Mouse (Mus musculus) brain, embryonic 18.5 days (tissue): ENCODE data around the gene Mettl26.
A peak's percentile ranks its signal among the peaks of the same experiment; 100 is the strongest.

Experiments
- DNase-seq: peaks from one replicate; pipeline ENCODE4 v3.0.0-alpha.2; 2012; ENCODE audit warnings: low read depth, low spot score

The Mettl26 gene

DNA sequence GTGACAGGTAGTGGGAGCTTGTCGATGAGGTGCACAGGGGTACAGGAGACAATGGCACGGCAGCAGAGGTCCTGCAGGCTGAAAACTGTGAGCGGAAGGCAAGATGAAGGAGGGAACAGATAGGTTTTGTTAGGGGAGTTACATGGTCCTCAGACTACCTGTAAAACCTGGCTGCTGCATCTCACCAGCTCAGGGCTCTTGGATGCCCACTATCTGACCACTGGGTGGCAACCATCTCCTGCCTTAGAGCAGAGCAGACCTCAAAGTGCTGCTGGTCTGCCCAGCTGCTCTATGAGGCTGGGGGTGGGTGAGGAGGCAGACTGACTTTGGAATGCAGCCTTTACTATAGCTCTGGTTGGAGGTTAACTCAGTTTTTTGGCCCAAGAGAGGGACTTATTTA is 8.9 kb downstream of the Mettl26 start:
- no peak for DNase-seq

DNA sequence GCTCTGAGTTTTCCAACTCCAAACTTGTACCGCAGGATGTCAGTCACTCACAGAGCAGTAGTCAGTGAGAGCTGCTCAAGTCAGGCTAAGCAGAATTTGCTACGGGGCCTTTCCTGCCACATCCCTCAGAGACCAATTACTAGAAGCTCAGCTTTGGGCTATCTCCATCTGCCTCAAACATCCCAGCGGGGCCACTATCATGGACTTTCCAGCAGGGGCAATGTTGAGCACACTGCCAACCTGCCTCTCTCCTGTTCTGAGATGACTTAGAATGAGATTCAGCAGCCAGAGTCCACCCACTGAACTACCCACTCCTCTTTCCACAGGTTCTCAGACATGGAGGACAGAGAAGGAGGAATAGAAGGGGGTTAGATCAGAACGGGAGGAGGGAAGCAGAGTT is 10.8 kb downstream of the Mettl26 start:
- DNase-seq: no peak

DNA sequence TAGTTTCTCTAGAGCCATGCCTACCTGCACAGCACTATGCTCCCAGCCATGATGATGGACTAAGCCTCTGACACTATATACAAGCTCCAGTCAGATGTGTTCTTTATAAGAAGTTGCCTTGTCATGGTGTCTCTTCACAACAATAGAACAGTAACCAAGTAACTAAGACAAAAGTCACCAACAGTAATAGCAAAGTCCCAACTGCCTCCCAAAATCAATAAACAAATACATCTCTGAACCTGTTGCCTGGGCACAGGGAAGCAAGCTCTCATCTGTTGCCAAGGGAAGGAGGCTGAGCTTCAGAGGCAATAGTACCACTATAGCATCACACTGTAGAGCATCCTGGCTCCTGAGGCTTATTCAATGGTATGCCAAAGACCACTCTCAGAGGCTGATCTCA is 11.9 kb downstream of the Mettl26 start:
- no peak for DNase-seq

DNA sequence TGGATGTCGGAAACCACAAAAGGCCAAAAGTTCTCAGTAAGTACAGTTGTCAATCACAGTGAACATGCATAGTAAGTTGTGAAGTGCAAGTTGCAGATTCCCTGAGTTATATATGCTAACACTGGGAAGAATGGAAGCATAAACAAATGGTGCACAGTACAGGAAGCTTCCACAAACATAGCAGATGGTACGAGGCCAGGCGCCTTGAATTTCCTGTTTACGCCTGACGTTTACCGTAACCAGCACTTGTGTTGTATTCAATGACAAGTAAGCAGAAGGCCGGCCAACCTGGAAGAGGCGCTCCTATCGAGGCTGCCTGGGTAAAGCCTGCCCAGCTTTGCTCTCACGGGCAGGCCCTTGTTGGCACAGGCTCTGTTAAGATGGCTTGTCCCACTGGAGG is 12.6 kb downstream of the Mettl26 start:
- DNase-seq: no peak

DNA sequence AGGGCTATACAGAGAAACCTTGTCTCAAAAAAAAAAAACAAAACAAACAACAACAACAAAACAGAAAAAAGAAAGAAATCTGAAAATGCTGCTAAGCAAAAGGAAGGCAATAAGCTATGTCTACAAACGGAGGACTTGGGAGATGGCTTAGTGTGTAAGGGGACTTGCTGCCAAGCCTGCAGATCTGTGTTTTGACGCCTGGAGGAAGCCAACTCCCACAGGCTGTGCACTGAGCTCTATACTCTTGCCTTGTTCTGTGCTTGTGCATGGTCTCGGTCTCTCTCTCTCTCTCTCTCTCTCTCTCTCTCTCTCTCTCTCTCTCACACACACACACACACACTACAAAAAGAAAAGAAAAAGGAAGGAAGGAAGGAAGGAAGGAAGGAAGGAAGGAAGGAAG is 14.0 kb downstream of the Mettl26 start:
- no peak for DNase-seq

DNA sequence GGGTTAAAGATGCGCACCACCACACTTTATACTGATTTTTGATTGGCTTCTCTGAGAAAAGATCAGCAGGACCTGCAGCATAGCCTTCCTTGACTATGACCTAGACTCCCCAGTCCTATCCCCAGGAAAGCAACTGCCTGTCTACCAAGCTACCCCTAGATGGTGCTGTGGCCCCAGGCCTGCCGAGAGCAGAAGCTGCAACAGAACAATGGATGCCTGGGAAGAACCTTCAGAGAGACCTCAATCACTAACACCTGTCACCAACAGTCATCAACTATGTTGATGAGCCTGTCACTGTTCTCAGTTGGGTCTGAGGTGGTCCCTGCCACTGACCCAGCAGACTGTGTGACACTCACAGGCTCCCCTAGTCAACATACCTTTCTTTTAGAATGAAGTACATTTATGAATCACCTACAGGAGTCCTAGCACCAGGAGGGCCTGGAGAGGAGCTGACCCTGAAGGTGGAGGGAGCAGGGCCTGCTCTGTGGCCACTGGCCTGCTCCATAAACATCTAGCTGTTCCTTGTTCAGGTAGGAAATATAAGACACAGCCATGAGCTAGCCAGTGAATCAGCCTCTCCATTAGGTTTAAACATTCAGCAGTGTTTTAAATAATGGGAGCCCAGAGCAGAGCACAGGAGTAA is 19.2 kb downstream of the Mettl26 start:
- no peak for DNase-seq

DNA sequence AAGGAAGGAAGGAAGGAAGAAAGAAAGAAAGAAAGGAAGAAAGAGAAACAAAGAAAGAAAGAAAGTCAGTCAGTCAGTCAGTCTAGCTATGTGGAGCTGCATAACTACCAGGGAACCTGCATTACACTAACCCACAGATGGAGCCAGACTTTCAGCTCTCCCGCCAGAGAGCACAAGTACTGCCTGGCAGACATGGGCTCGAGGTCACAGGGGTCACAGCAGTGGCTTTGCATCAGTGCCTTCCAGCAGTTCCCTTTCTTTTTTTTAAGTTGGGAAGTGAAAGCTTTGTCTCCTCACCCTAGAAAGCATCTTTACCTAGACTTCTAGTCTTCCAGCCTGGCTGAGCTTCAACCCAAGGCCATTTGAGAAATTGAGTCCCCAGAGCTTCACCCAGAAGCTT is 20.5 kb downstream of the Mettl26 start:
- no peak for DNase-seq

DNA sequence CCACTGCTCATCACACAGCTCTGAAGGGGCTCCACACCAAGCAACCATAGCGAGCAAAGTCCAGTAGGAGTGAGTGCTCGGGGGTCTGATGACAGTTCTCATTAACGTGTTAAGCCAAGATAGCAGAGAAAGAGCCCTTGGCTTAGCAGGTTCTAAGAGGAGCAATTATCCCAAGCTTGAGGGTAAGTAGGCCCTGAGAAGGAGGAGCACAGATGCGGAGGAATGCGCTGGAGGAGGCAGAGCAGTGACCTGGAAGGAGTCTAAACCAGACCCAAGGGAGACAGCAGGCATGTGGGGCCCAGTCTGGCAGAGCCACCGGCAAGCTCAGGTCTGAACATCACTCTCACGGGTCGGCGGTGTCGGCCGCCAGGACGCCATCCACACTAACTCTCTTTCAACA is 21.0 kb downstream of the Mettl26 start:
- DNase-seq: no peak

DNA sequence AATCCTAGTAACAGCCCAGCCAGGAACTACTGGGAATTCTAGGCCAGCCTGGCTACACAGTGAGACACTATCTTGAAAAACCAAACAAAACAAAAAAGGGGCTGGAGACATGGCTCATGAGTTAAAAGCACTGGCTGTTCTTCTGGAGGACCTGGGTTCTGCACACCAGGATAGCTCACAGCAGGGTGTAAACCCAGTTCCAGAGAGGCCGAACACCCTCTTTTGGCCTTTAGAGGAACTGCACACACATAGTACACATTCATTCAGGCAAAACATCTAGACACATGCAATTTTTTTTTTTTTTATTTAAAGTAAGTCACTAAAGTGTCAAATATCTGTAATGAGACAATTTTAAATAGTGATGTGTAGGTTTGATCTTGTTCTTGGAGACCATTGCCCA is 25.3 kb downstream of the Mettl26 start:
- DNase-seq: no peak

DNA sequence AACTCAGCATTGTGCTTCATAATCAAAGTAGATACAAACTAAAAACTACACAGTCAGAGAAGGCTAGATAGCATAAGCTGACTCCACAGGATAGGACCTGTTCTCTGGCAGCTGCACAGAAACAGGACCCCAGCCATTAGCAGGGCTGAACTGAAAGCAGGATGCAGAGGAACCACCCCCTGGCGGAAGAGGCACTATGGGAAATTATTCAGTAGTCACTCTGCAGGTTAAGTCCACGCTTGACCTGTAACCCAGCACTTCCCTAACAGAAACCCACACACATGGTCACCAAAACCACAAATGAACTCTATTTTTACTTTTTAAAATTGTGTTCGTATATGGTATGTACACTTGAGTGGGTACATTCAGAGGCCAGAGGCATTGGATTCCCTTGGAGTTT is 28.2 kb downstream of the Mettl26 start:
- DNase-seq: no peak

DNA sequence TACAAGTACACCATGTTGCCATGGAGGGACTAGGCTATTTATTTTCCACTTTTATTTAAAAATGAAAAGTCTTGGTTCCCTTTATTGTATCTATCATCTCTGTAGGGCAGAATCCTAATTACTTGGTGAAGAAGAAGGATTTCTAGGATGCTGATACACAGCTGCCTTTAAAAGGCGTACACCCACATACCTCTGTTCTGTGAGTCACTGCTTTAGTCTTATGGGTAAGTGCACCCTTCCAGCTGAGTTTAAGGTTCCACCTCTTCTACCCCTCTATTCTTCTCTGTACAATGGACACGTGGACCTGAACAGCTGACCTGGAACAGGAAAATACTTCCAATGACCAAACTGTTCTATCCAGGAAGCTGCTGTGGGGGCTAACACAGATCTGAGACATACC is 32.8 kb downstream of the Mettl26 start:
- no peak for DNase-seq

DNA sequence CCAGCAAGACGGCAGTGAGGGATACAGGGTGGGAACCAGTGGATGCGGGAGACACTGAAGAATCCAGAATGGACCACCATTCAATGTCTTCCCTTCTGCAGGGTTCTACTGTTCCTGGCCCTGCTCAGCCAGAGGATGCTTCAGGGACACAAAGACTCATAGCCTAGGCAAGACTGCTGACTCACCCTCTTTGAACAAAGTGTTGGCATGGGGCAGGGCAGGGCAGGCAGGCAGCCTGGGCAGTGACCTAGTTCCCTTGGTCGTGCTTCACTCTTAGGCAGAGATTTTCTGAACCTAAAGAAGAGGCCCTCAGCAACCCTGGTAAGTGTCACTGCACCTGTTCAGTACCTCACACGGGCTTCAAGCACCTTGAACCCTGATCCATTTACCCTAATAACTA is 36.9 kb downstream of the Mettl26 start:
- DNase-seq: no peak

DNA sequence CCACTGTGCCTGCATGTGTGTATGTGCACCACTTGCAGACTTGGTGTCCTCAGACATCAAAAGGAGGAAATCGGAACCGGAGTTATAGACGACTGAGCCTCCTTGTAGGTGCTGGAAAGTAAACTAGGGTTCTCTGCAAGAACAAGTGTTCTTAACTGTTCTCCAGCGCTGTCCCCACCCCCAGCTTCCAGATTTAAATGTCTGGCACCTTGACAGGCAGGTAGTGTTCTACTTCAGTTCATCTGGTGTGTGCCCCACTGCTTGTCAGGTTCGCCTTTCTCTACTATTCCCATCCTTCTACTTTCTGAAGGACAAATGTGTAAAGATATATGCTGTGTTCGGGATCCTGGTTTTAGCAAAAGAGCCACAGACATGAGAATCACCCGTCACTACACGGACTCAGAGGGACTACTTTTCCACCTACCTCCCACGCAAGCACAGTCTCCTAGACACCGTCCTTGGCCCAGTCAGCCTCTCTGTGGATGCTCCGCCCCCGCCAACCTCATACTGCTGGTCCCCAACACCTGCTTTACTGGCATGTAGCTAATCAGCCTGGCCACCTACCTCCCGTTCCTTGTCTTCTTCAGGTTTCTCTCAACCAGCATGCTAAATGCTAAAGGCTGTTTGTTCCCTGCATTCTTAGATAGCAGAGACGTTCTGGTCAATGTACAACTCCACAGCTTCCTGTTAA is 38.5 kb downstream of the Mettl26 start:
- DNase-seq: no peak

DNA sequence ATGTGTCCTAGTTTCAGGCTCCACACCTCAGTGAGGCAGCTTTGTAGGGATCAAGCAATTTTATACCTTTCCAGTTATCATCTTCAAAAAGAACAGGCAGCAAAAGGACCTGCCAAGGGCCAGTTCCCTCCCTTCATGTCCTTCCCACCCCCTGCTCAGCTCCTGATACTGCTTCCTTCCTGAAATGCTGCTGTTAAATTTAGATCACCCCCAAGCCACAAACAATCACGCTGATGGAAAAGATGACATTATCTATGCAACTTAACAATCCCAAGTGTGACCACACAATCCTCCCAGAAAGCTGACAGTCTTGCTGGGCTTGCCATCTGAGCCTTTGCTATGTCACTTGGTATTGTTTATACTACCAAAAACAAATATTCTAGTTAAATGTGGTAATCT is 39.0 kb downstream of the Mettl26 start:
- no peak for DNase-seq

DNA sequence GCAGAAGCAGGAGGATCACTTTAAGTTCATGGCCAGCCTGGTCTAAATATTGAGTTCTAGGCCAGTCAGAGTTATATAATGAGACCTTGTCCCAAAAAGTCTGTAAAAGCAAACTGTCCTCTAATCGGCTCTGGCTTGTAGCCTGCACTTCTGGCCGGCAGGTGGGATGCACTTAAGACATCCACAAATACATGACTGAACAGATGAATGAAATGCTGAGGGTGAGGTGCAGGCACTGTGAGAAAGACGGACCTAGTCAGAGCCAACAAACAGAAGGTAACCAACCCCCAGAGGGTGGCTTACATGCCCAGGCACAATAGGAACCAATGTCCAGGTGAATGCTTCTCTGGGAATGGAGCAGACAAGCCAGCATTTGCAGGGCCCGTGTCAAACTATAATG is 39.4 kb downstream of the Mettl26 start:
- DNase-seq: no peak

DNA sequence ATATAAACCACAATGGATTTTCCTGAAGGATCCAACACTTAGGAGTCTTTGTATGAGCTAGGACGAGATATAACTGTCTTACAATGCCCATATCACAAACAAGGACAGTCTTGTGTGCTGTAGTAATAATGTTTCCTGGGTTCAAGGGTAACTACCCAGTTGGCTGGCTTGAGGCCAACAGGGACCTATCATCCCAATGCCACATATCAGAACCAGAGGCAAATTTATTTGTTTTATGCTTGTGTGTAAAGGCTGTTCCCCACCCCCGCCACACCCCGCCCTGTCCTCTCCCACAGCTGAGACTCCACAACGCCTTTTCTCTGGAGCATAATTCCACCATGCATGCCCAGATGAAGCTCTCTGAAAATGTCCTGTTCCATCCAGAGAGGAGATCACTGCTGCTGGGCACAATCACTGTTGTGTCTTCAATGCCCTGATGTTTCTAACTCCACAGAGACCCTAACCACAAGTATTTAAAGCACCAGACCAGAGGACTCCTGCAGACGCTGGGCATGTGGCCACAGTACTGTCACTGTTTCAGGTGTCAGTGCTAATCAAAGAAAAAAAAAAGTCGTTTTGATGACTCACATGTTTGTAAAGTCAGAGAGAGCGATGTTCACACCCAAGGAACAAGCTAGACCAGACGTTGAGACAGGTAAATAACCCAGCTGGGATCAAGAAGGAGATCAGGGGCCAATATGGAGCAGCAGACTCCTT is 42.2 kb downstream of the Mettl26 start:
- no peak for DNase-seq

DNA sequence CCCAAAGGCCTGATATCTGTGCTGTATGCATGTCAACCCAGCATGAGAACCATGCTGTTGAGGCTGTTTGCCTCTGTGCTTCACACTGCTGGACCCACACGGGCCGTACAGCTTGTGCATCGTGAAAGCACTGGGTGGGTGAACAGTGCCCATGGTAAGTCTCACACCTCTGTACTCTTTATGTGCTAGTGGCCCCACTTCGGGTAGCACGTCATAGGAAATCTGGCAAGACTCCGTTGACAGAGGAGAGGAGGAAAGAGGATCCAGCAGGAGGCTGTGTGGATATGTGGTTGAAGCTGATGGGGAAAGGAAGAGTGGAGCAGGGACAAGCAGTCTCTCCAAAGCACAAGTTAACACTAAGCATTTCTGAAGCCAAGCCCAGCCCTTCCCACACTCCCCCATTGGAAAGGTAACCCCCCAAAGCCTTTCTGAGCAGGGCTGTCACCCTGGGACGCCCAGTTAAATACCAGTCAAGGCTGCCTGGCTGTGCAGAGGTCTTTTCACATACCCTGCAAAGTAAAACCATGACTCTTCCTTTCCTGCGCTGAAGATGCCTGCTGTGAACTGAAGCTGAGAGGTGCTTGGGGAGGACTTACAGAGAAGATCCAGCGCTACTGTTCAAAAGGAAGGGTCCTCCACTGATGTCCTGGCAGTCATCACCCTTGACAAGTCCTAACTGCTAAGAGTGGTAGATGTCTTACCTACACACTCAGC is 43.3 kb downstream of the Mettl26 start:
- no peak for DNase-seq

DNA sequence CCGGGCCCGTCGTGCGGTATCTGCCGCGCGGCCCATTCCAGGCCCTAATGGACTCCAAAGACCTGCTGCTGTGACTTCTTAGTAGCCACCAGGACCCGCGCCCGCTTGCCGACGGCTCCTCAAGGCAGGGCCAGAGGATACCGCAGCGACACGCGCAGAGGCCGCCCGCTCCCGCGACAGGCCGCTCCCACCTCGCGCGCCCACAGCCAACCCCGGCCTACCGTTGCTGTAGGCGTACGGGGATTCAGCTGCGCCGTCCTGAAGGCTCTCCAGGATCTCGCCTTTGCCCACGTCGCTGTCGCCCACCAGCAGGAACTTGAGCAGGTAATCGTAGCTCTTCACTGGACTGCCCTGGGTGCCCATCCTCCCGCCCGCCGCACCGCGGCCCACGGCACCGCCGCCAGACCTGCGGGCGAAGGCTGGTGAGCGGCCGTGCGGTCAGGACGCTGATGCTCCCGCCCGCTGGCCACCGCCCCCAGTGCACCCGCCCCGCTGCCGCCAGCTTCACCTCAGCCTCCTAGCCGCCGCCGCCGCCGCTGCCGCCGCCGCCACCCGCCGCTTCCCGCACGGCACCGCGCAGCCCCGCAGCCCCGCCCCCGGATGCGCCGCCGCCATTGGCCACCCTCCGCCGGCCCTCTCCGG is 44.4 kb downstream of the Mettl26 start, which contains the start of gene Rab40c:
TSS of gene Rab40c (minus strand) at position 584 of the 642 bp plus-strand sequence.
- DNase-seq: peak; percentile 6

DNA sequence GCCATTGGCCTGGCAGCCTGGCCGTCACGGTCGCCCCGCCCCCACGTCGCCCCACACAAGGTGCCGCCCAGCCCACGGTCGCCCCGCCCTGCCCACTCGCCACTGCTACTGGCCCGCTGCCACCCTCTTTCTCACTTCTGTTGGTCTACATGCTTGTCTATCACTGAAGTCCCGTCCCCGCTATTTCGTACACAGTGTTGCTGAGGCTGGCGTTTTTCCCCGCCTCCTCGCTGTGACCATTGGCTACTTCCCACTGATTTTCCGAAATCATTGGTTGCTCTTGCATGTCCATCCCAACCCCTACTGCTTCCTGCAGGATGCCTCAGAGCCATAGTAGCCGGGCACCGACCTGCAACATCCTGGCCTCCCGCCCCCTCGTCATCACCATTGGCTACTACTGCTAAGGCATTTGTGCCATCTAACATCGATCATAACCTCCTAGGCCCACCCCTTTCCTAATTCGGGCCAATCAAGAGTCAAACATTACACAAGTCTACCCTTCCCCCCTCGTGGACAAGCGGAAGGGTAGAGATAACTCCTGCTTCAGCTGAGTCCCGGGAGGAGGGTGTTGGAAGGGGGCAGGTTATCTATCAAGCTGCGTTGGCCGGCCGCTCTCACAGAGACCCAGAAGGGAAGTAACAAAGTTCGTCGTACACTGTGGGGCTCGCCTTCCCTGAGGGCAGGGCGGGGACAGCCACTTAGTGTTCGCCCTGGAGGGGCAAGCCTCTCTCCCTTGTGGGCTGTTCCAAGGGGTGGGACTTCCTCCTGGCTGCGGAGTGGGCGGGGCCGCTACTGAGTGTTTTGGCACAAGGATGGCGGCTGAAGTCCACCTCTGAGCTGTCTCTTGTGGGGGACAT is 45.1 kb downstream of the Mettl26 start:
- DNase-seq: peak; percentile 100

DNA sequence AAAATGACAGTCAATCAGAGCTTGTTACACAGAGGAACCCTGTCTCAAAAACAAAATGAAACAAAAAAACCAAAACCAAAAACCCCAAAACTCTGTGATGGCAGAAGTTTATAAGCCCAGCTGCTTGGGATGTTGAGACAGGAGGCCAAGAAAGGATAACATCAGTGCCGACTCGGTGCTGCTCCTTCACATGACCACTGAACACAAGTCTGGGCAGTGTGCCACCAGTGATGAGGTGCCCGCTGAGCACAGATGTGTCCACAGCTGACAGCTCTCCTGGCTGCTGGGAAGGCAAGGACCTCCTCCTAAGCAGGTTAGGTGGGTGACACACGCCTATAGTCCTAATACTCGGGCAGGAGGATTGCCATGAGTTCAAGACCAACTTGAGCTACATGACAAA is 47.2 kb downstream of the Mettl26 start:
- no peak for DNase-seq

DNA sequence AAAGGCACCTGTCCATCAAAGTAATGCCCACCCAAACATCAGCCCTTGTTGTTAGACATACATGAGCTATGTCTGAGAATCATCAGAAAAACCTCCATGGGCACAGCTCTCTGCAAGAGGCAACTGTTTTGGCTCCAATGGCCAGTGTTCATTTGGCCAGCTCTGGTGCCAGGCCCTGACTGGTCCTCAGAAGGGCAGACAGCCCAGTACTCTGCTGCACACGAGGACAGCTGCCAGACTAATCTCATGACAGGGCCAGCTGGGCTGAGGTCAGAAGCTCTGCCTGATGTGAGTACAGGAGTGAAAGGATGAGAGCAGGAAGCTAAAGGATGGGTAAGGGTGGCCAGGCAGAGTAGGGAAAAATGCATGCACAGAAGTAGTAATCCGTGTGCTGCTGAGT is 50.5 kb downstream of the Mettl26 start:
- DNase-seq: no peak
